Mouse (Mus musculus): ENCODE measurements at regions not wholly inside any gene's neighbourhood (a gene's known extent, or its start where the extent isn't known, plus 50 kb on each side); places are given as distances from the start of the nearest gene placed in this dataset.
"Not testable (repeated sequence)": the region's sequence is repeated elsewhere in the genome, so short reads cannot be mapped to it uniquely, and the experiment has no call there.

DNA sequence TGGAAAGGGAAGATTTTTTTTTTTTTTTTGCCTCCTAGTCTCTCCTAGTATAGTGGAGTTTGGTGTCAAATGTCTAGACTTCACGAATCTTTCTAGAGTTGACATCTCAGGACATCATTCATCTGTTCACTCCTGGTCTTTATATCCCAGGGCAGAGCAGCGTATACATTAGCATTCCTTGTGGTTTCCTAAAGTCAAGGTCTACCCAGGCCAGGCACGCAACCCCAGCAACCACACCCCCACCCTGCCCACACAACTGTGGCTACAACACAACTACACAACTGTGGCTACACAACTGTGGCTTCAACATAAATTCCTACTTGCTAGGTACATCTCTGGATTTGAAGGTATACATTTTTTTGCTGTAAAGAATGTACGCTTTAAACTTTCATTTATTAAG is 122.2 kb downstream of the Ppp1r3a start:
- DNase-seq (ENCODE audit: low read depth) = no peak

GRCm38 (mm10) chr6:14631719-14632445 is 123.2 kb downstream of the Ppp1r3a start:
- no peak for DNase-seq (ENCODE audit: low read depth)

DNA sequence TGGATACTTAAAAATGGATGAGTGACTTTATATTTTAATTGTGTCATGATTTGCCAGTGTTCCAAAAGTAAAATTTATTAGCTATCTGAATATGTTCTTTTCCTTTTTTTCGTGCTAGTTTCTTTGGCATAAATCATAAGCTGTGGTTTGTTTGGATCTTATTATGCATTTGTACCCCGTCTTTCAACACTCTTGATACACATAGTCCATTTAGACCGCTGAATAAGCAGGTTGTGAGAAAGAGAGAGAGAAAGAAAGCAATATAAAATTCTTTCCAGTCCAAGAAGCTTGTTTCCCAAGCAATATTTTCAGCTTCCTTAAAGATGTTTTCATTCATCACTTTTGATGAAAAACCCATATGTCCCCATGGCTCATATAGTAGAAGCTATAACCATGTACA is 138.4 kb downstream of the Ppp1r3a start:
- DNase-seq (ENCODE audit: low read depth) = no peak

GRCm38 (mm10) chr6:14608076-14608475 is 147.0 kb downstream of the Ppp1r3a start:
- no peak for DNase-seq (ENCODE audit: low read depth)

DNA sequence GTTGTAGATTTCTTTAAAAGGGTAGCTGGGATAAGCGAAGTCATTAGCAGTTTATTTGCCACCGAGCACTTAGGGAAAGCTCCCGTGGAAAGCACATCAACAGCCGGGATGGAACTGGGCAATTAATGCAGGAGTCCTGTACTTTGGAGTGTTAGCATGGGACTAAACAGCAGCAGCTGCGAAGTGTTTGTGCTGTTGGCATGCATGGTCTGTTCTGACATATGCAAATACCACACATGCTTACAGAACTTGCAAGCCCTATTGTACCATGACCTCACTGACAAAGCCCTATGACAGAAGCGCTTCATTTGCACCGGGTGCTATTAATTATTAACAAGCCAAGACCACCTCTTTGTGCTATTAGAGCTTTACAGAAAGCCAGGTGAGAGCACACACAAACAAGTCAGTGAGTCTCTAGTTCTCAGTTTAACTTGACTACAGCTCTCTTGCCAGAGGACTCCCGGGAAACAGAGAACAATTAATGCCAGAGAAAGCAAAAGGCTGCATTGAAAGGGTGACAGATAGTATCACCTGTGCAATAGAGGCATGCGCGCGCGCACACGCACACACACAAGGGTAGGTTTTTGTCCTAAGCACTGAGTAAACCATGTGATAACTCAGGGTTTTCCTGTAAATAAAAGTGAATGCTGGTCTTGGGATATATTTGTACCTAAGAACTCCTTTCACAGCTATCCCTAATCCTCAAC is 154.4 kb downstream of the Ppp1r3a start:
- no peak for DNase-seq (ENCODE audit: low read depth)

- DNase-seq (ENCODE audit: low read depth) = no peak
Measured at GRCm38 (mm10) chr6:14596880-14597466, 158.1 kb downstream of the Ppp1r3a start.

GRCm38 (mm10) chr6:14585827-14586226 is 169.2 kb downstream of the Ppp1r3a start:
- DNase-seq (ENCODE audit: low read depth) = peak; percentile 3

GRCm38 (mm10) chr6:14583829-14584228 is 171.2 kb downstream of the Ppp1r3a start:
- no peak for DNase-seq (ENCODE audit: low read depth)

GRCm38 (mm10) chr6:14574607-14575006 is 180.5 kb downstream of the Ppp1r3a start:
- no peak for DNase-seq (ENCODE audit: low read depth)

DNA sequence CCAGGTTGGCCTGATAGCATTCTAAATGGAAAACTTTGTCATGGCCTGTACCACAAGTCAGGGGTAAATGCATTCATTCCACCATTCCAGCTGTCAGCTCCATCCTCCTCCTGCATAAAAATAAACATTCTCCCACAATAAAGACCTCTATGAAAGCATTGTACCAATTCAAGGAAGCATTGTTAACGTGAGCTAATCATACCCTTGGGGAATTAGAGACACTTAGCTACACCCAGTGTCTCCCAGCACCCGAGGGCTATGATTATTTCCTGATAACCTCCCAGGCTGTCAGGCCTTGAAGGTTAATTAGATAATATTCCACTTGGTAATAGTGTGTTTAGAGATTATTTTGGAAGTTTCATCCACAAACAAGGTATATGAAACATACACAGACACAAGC is 182.1 kb downstream of the Ppp1r3a start:
- no peak for DNase-seq (ENCODE audit: low read depth)

- no peak for DNase-seq (ENCODE audit: low read depth)
Measured at GRCm38 (mm10) chr6:14540333-14540732, 214.7 kb downstream of the Ppp1r3a start.

GRCm38 (mm10) chr6:14529096-14529495 is 226.0 kb downstream of the Ppp1r3a start:
- DNase-seq (ENCODE audit: low read depth) = no peak

- DNase-seq (ENCODE audit: low read depth) = no peak
Measured at GRCm38 (mm10) chr6:14528564-14528963, 226.5 kb downstream of the Ppp1r3a start.

DNA sequence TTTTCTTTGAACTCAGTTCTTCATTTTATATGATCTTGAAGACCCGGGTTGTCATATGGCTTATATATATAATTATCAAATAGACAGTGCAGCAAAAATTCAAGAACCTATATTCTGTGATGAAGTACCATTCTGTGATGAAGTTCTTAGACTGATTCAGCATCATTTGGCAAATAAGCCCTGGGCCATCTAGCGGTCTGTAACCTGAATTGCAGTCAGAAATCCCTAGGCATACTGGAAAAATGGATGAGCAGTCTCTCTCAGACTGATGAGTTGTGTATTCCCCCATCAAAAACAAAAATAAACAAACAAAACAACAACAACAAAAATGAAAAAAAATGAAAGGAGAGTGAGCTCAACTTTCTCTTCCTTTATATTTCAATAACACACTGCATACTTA is 232.3 kb downstream of the Ppp1r3a start:
- DNase-seq (ENCODE audit: low read depth) = no peak

- no peak for DNase-seq (ENCODE audit: low read depth)
Measured at GRCm38 (mm10) chr6:14521321-14521720, 233.8 kb downstream of the Ppp1r3a start.

DNA sequence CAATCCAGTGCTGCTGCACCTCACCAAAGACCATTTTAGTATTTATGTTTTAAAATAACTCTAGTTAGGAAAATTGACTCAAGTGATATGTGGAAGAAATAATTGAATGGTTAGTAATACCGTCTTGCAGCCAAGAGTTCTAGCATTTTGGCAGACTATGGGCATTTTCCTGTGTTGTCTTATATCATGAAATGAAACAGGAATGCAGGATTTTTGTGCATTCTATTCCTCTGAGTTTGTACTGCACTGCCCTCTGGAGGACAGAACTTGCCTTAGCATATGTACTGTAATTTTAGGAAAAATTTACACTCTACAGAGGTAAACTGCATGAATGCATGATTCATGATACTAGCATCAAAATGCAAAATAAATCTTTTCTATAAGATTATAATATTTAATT is 250.9 kb downstream of the Ppp1r3a start:
- DNase-seq (ENCODE audit: low read depth) = no peak

- no peak for DNase-seq (ENCODE audit: low read depth)
Measured at GRCm38 (mm10) chr6:14500663-14501062, 254.4 kb downstream of the Ppp1r3a start.

- not testable (repeated sequence) for DNase-seq (ENCODE audit: low read depth)
Measured at GRCm38 (mm10) chr6:14499882-14500281, 255.2 kb downstream of the Ppp1r3a start.

- not testable (repeated sequence) for DNase-seq (ENCODE audit: low read depth)
Measured at GRCm38 (mm10) chr6:14486642-14487041, 268.4 kb downstream of the Ppp1r3a start.

GRCm38 (mm10) chr6:14456394-14456793 is 298.7 kb downstream of the Ppp1r3a start:
- no peak for DNase-seq (ENCODE audit: low read depth)

DNA sequence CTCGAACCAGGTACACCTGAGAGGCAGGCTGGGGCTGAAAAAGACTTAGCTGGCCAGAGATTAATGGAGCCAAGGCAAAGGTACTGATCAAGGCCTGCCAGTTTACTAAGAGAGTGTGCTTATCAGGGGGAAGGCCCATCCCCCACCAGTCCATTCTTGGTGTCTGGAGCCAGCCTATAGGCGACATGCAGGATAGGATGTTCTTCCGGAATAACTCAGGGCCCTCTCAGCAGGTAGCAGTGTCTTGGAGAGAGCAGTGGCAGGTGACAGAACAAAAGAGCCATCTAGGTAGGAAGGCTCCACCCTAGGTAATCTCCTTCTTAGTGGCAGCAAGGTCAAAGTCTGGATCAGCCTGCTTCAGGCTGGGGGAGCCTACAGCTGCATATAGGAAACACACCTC is 301.8 kb downstream of the Ppp1r3a start:
- DNase-seq (ENCODE audit: low read depth) = not testable (repeated sequence)

GRCm38 (mm10) chr6:14431751-14432150 is 323.3 kb downstream of the Ppp1r3a start:
- no peak for DNase-seq (ENCODE audit: low read depth)

DNA sequence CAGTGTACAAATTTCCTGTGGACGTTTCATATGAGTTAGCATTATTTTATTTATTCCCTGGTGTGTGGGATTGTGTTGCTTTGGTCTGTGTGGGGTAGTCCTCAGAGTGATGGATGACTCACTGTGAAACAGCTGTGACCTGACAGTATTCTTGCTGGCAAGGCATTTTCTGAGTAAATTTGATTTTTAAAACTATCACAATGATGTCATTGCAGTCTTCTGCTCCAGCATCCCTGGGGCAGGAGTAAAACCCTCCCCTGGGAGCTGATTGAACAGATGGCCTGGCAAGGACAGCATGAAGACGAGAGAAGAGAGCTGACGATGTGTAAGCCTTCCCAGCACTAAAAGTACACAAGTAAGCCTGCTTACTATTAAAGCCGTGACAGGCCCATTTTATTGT is 345.3 kb downstream of the Ppp1r3a start:
- DNase-seq (ENCODE audit: low read depth) = no peak
